Mouse (Mus musculus) heart, embryonic 11.5 days (tissue): Measurements from ENCODE around the gene Stat5a. TPM values are rescaled to one million over a fixed set of nuclear protein-coding genes. Genes with fewer than 3 reads are reported as not detected.

ENCODE experiments used
- ATAC-seq: fragments of 200-750 bp; cut with Nextera tagmentation; replicated peaks from 2 replicates; pipeline ENCODE4 v1.8.0; 2017; ENCODE audit warnings: moderate library complexity; ENCODE audit not compliant: insufficient number of reproducible peaks, low FRiP score, low TSS enrichment
- H3K27ac ChIP-seq: fragments of 300-500 bp; sonication (generic); 2 replicates; pipeline ENCODE4 v1.5.1; 2014; ENCODE audit warnings: mild to moderate bottlenecking, low read depth, low read length
- H3K27me3 ChIP-seq: fragments of 300-500 bp; sonication (generic); 2 replicates; pipeline ENCODE4 v1.6.1; 2014; ENCODE audit warnings: mild to moderate bottlenecking, low read length, mixed read lengths; ENCODE audit not compliant: control insufficient read depth, insufficient read depth
- H3K36me3 ChIP-seq: fragments of 300-500 bp; sonication (generic); 2 replicates; pipeline ENCODE4 v1.6.1; 2014; ENCODE audit warnings: mild to moderate bottlenecking, low read length, moderate library complexity, mixed read lengths; ENCODE audit not compliant: control insufficient read depth, insufficient read depth
- H3K4me1 ChIP-seq: fragments of 300-500 bp; sonication (generic); 2 replicates; pipeline ENCODE4 v1.6.1; 2014; ENCODE audit warnings: low read length; ENCODE audit not compliant: control insufficient read depth, insufficient read depth
- H3K4me2 ChIP-seq: fragments of 300-500 bp; sonication (generic); 2 replicates; pipeline ENCODE4 v1.6.1; 2014; ENCODE audit warnings: mild to moderate bottlenecking, moderate library complexity
- H3K4me3 ChIP-seq: fragments of 300-500 bp; sonication (generic); 2 replicates; pipeline ENCODE4 v1.5.1; 2014; ENCODE audit warnings: low read depth, low read length
- H3K9ac ChIP-seq: fragments of 300-500 bp; sonication (generic); 2 replicates; pipeline ENCODE4 v1.6.1; 2014; ENCODE audit warnings: mild to moderate bottlenecking, low read depth, low read length, moderate library complexity
- H3K9me3 ChIP-seq: fragments of 300-500 bp; sonication (generic); replicated peaks from 2 replicates; pipeline ENCODE4 v1.6.1; 2016; ENCODE audit warnings: low read length; ENCODE audit not compliant: control insufficient read depth
- WGBS: fragments of 180-500 bp; shearing (Covaris S2); extraction: QIAGEN DNeasy Blood & Tissue Kit; methylation state at CpG from one replicate; pipeline ENCODE4 v1.1.7; 2014; ENCODE audit not compliant: insufficient replicate concordance; 5-methylcytosine and 5-hydroxymethylcytosine counted together
- polyA plus RNA-seq: library from polyadenylated mRNA; unstranded; fragments of >200 nt; fragmentation: Nextera tagmentation; extraction: Ambion mirVana; gene quantifications from 2 replicates; pipeline ENCODE4 v1.2.1, GENCODE M21; 2014

Gene Stat5a
- polyA plus RNA-seq, 1 experiment from 2014 or later = 5.6 TPM

DNA sequence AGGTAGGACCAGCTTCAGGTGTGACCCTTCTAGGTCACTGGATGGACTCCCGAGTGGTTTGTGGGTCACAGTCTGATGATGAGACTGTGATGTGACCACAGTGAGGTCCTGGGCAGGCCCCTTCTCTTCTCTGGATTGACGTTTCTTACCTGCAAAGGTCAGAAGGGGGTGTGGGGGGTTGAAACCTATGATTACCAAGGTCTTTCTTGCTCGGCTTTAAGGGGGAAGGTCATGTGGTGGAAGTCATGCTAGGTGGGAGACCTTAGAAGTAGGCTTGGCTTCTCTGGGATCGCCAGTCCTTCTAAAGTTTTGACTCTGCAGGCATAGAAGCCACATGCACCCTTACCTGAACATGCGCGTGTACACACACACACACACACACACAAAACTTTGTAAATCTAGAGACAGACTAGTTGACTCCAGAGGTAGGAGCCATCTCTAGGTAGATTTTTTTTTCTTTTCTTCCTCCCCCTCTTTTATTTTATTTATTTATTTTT, 476 bp downstream of the Stat5a start:
- WGBS = 51% methylated on average over 6 of the region's 6 CpGs
- Histone ChIP-seq H3K36me3 (no peaks in the 10 kb centered on the region), H3K9me3 (no peaks in the 10 kb centered on the region), H3K4me1 (peaks cover 5% of the 10 kb centered on the region; the same call in 1 of the 2 replicates), H3K9ac (no peak overlapping the region; the same call in 1 of the 2 replicates), H3K4me3 (peak overlapping the region; percentile 65), H3K4me2 (peak overlapping the region; percentile 68), H3K27ac (no peak overlapping the region), H3K27me3 (peaks cover 16% of the 10 kb centered on the region)
- ATAC-seq = no peak

DNA sequence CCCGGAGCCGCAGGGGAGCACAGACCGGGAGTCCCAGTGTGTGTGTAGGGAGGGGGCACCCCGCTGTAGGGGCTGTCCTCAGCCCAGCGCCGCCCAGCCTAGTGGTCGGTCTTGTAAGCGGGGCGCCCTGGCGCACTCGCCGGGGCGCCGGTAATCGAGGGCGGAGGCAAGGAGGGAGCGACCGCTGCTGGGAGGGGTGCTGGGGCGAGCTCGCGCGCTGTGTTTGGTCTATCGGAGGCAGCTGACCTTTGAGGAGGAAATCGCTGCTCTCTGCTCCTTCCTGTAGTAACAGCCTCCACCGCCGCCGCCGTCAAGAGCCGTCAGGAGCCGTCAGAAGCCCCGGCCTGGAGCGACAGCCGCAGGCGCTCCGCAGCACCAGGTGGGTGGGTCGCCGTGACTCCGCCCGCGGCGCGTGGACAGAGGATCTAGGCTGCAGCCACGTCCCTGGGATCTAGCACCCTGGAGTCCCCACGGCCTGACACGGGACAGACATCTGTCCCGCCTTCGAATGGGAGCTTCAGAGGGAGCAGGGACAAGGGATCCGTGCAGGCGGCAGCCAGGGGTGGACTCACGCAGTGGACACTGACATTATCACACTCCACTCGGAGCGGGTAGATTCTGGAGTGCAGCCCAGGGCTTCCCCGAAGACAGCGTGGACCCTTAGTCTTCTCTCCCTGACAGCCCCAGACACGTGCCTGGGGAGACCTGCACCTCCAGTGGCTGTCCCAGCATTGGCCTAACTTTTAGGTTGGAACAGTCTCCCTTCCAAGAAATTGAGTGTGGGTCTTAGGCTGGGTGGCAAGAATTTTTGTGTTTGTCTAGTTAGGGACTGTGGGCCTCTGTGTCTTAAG, 1.3 kb downstream of the Stat5a start:
- Histone ChIP-seq H3K9ac (peak overlapping the region; percentile 74), H3K4me1 (peaks cover 5% of the 10 kb centered on the region; the same call in 1 of the 2 replicates), H3K9me3 (no peaks in the 10 kb centered on the region), H3K27ac (peak overlapping the region; percentile 59), H3K27me3 (peaks cover 12% of the 10 kb centered on the region), H3K36me3 (no peaks in the 10 kb centered on the region), H3K4me2 (peak overlapping the region; percentile 68), H3K4me3 (peak overlapping the region; percentile 65)
- ATAC-seq = peak; percentile 88
- WGBS = 1% methylated on average over 50 of the region's 55 CpGs

DNA sequence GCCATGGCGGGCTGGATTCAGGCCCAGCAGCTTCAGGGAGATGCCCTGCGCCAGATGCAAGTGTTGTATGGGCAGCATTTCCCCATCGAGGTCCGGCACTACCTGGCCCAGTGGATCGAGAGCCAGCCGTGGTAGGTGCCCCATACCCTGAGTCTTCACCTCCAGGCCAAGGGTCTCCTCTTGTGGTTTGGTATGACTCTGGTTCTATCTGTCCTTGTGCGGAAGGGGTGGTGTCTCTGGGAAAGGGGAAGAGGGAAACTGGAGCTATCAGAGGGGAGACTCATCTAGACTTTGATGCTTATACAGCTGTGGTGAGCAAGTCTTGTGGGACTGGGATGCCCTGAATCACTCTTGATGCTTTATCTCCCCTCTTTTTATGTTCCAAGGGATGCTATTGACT, 2.2 kb downstream of the Stat5a start:
- H3K4me1 ChIP-seq = peaks cover 5% of the 10 kb centered on the region; the same call in 1 of the 2 replicates
- ATAC-seq = no peak
- 73% methylated on average over 7 of the region's 7 CpGs for WGBS
- no peaks in the 10 kb centered on the region for H3K9me3 ChIP-seq
- H3K36me3 ChIP-seq = no peaks in the 10 kb centered on the region
- H3K4me3 ChIP-seq = 0 out of 2 replicates have a peak overlapping the region, but pooled peaks have one; percentile 65
- peak overlapping the region; percentile 68 for H3K4me2 ChIP-seq
- peaks cover 7% of the 10 kb centered on the region for H3K27me3 ChIP-seq
- no peak overlapping the region for H3K9ac ChIP-seq
- no peak overlapping the region for H3K27ac ChIP-seq

DNA sequence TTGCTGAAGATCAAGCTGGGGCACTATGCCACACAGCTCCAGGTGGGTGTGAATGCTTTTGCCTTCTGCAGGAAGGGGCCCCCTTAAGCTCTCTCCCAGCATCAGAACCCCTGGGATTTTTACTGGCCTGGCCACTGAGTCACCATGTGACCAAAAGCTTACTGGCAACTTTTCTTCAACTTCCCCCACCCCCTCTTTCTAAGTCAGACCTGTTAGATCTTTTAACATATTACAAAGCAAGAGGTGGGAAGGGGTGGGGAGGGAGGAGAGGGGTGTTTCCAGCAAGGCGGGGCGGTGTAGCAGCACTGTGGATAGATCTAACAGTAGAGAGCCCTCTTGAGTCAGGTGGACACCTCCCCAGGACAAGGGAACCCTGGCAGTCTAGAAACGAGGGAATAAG, 2.7 kb downstream of the Stat5a start:
- no peak overlapping the region for H3K4me2 ChIP-seq
- peaks cover 7% of the 10 kb centered on the region for H3K27me3 ChIP-seq
- no peak overlapping the region for H3K9ac ChIP-seq
- H3K4me3 ChIP-seq = no peak overlapping the region
- H3K4me1 ChIP-seq = peaks cover 5% of the 10 kb centered on the region; the same call in 1 of the 2 replicates
- ATAC-seq = no peak
- no peak overlapping the region for H3K27ac ChIP-seq
- 30% methylated on average over 3 of the region's 3 CpGs for WGBS
- no peaks in the 10 kb centered on the region for H3K9me3 ChIP-seq
- no peaks in the 10 kb centered on the region for H3K36me3 ChIP-seq

DNA sequence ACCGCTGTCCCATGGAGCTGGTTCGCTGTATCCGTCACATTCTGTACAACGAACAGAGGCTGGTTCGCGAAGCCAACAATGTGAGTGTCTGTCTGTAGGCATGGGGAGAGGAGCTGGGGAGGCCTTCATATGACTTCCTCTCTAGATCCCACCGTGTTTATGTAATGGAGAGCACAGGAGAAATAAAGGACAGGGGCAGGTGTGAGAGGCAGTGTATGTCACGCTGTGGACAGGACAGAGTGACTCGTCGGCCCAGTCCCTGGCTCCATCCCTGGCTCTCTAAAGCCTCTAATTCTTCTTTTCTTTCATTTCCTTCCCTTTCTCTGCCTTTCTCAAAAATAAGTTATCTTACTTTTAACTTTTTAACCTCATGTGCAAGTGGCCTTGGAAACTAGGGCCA, 4.0 kb downstream of the Stat5a start:
- H3K4me3 ChIP-seq = no peak overlapping the region
- H3K27me3 ChIP-seq = peaks cover 7% of the 10 kb centered on the region
- no peak overlapping the region for H3K9ac ChIP-seq
- H3K4me1 ChIP-seq = peaks cover 5% of the 10 kb centered on the region; the same call in 1 of the 2 replicates
- ATAC-seq = no peak
- H3K4me2 ChIP-seq = no peak overlapping the region
- no peaks in the 10 kb centered on the region for H3K36me3 ChIP-seq
- WGBS = 88% methylated on average over 10 of the region's 10 CpGs
- no peaks in the 10 kb centered on the region for H3K9me3 ChIP-seq
- no peak overlapping the region for H3K27ac ChIP-seq

DNA sequence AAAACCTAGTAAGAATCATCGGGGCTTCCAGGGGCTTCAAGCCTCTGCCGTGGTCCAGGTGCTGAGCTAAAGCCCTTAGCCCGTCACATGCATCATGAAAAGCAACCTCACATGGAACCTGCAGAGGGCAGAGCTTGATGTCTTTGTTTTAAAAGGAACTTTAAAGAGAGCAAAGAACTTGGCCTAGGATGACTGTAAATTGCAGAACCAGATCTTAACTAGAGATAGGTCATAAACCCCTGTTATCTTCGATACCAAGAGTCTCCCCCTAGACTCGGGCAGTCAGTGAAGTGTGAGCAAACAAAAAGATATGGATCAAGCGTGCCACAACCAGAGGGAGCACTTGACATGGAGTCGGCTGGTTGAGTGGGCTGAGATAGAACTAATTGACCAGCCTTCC, 6.5 kb downstream of the Stat5a start:
- 60% methylated on average over 7 of the region's 7 CpGs for WGBS
- Histone ChIP-seq H3K27ac (no peak overlapping the region), H3K4me2 (no peak overlapping the region), H3K9ac (no peak overlapping the region), H3K4me3 (no peak overlapping the region), H3K4me1 (0 out of 2 replicates have a peak, but pooled peaks cover 5% of the 10 kb centered on the region), H3K36me3 (no peaks in the 10 kb centered on the region), H3K9me3 (no peaks in the 10 kb centered on the region), H3K27me3 (peaks cover 2% of the 10 kb centered on the region)
- no peak for ATAC-seq

DNA sequence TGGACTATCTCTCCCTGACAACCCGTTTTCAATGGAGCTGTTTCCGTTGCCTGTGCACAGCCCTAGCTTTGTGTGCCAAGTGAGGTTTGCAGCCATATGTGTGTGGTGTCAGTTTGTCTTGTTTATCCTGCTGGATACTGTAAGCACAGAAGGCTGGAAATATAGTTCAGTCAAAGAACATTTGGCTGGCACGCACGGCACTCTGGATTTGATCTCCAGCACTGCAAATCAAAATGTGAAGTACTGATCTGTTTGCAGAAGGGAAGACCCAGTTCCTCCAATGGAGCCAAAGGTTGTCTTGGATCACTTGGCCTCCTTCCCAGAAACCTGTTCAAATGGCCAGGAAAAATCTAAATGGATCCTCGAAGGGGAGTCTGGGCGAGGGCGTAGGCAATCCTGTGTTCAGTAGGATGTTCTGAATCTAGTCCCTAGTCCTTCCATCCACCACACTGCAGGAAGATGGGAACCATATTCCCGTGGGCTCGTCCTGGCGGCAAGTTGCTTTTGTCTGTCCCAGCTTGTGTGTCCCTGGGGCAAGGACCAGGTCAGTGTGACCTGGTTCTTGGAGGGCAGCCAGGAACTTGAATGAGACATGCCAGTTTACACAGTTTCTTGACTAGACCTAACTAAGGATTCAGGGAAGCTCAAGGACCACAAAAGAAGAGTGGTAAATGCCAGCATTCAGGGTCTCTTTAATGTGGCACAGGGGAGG, 11.3 kb downstream of the Stat5a start:
- no peak overlapping the region for H3K4me3 ChIP-seq
- H3K27ac ChIP-seq = no peak overlapping the region
- H3K9me3 ChIP-seq = no peaks in the 10 kb centered on the region
- no peak for ATAC-seq
- no peaks in the 10 kb centered on the region for H3K27me3 ChIP-seq
- H3K4me1 ChIP-seq = no peaks in the 10 kb centered on the region
- 81% methylated on average over 10 of the region's 10 CpGs for WGBS
- no peak overlapping the region for H3K4me2 ChIP-seq
- H3K9ac ChIP-seq = no peak overlapping the region
- no peaks in the 10 kb centered on the region for H3K36me3 ChIP-seq

DNA sequence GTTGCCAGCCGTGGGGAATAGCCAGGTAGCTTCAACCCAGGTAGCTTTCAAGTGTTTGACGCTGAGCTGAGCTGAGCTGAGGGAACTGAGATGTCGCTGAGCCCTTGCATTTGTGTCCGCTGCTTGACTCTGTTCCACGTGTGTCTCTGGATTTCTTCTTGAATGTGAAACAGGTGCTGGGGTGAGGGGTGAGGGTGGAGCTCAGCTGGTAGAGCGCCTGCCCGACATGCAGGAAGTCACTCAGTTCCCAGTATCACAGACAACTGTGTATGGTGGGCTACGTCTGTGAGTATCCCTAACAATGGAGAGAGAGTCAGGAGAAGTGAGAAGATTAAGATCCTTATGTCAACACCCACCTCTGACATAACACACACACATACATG, 11.8 kb downstream of the Stat5a start:
- no peak overlapping the region for H3K4me3 ChIP-seq
- H3K4me2 ChIP-seq = no peak overlapping the region
- no peaks in the 10 kb centered on the region for H3K4me1 ChIP-seq
- 75% methylated on average over 8 of the region's 8 CpGs for WGBS
- no peak for ATAC-seq
- H3K27me3 ChIP-seq = no peaks in the 10 kb centered on the region
- no peaks in the 10 kb centered on the region for H3K36me3 ChIP-seq
- H3K27ac ChIP-seq = no peak overlapping the region
- H3K9ac ChIP-seq = no peak overlapping the region
- H3K9me3 ChIP-seq = no peaks in the 10 kb centered on the region
